Mouse (Mus musculus) neural tube, embryonic 15.5 days (tissue): ENCODE measurements around the gene Trmt2a. TPM values are rescaled to one million over a fixed set of nuclear protein-coding genes. Genes with fewer than 3 reads are reported as not detected.
"Not testable (repeated sequence)": the region's sequence is repeated elsewhere in the genome, so short reads cannot be mapped to it uniquely, and the experiment has no call there.

Experiments
- ATAC-seq: fragments of 200-750 bp; cut with Nextera tagmentation; 2 replicates; pipeline ENCODE4 v1.8.0; 2017; ENCODE audit warnings: mild to moderate bottlenecking, moderate TSS enrichment, moderate library complexity; ENCODE audit not compliant: low FRiP score
- H3K27ac ChIP-seq: fragments of 300-500 bp; sonication (generic); replicated peaks from 2 replicates; pipeline ENCODE4 v1.5.1; 2015; ENCODE audit warnings: mild to moderate bottlenecking, inconsistent platforms
- H3K27me3 ChIP-seq: fragments of 300-500 bp; sonication (generic); replicated peaks from 2 replicates; pipeline ENCODE4 v1.6.1; 2015; ENCODE audit warnings: inconsistent platforms
- H3K36me3 ChIP-seq: fragments of 300-500 bp; sonication (generic); 2 replicates; pipeline ENCODE4 v1.6.1; 2015; ENCODE audit warnings: inconsistent platforms
- H3K4me1 ChIP-seq: fragments of 300-500 bp; sonication (generic); 2 replicates; pipeline ENCODE4 v1.6.1; 2015; ENCODE audit warnings: inconsistent platforms
- H3K4me2 ChIP-seq: fragments of 300-500 bp; sonication (generic); 2 replicates; pipeline ENCODE4 v1.6.1; 2015; ENCODE audit warnings: inconsistent platforms, mild to moderate bottlenecking, moderate library complexity
- H3K4me3 ChIP-seq: fragments of 300-500 bp; sonication (generic); replicated peaks from 2 replicates; pipeline ENCODE4 v1.5.1; 2015; ENCODE audit warnings: mild to moderate bottlenecking, inconsistent platforms
- H3K9ac ChIP-seq: fragments of 300-500 bp; sonication (generic); replicated peaks from 2 replicates; pipeline ENCODE4 v1.6.1; 2015; ENCODE audit warnings: mild to moderate bottlenecking, inconsistent platforms
- H3K9me3 ChIP-seq: fragments of 300-500 bp; sonication (generic); replicated peaks from 2 replicates; pipeline ENCODE4 v1.6.1; 2016; ENCODE audit warnings: inconsistent platforms
- WGBS: fragments of 180-500 bp; shearing (Covaris S2); methylation state at CpG from one replicate; pipeline ENCODE4 v1.1.7; 2015; ENCODE audit warnings: mixed read lengths; 5-methylcytosine and 5-hydroxymethylcytosine counted together
- polyA plus RNA-seq: library from polyadenylated mRNA; unstranded; fragments of >200 nt; fragmentation: Nextera tagmentation; extraction: Ambion mirVana; gene quantifications from 2 replicates; pipeline ENCODE4 v1.2.1, GENCODE M21; 2015

The Trmt2a gene
- polyA plus RNA-seq, 1 experiment from 2014 or later = 97.1 TPM

DNA sequence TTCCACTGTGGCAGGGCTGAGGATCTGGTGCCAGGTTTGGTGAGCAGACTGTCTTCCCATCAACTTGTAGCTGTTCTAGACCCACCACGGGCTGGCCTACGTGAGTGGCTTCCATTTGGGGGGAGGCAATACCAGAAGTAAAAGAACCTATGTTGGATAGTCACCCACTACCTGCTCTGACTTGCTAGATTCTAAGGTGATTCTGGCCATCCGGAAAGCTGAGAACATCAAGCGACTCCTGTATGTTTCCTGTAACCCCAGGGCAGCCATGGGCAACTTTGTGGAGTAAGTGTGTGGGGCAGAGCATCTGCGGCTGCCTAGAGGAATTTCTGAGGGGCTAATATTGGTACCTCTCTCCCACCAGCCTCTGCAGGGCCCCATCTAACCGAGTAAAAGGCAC is 4.3 kb downstream of the Trmt2a start:
- no peak overlapping the region for H3K27ac ChIP-seq
- no peaks in the 10 kb centered on the region for H3K27me3 ChIP-seq
- no peak for ATAC-seq
- 87% methylated on average over 6 of the region's 6 CpGs for WGBS
- H3K9ac ChIP-seq = no peak overlapping the region
- H3K36me3 ChIP-seq = peaks cover 67% of the 10 kb centered on the region
- H3K4me3 ChIP-seq = no peak overlapping the region
- peaks cover 31% of the 10 kb centered on the region for H3K4me1 ChIP-seq
- no peaks in the 10 kb centered on the region for H3K9me3 ChIP-seq
- no peak overlapping the region for H3K4me2 ChIP-seq

GRCm38 (mm10) chr16:18253866-18254265 is 5.4 kb downstream of the Trmt2a start:
- no peaks in the 10 kb centered on the region for H3K9me3 ChIP-seq
- no peak overlapping the region for H3K27ac ChIP-seq
- H3K4me3 ChIP-seq = no peak overlapping the region
- no peak overlapping the region for H3K4me2 ChIP-seq
- H3K36me3 ChIP-seq = peaks cover 76% of the 10 kb centered on the region
- ATAC-seq = no peak
- no peaks in the 10 kb centered on the region for H3K27me3 ChIP-seq
- peaks cover 29% of the 10 kb centered on the region for H3K4me1 ChIP-seq
- no peak overlapping the region for H3K9ac ChIP-seq
- 94% methylated on average over 1 of the region's 1 CpGs for WGBS

GRCm38 (mm10) chr16:18258221-18258620 is 9.7 kb downstream of the Trmt2a start, which contains the start of gene Gm49776:
Gene Gm49776, minus strand, starts transcription at chr16:18258321.
- Histone ChIP-seq H3K4me2 (no peak within 1 kb of the TSS), H3K4me3 (no peak within 1 kb of the TSS), H3K27me3 (no peaks in the 10 kb centered on the region), H3K4me1 (no peaks in the 10 kb centered on the region), H3K36me3 (peaks cover 86% of the 10 kb centered on the region), H3K27ac (no peak within 1 kb of the TSS), H3K9me3 (no peaks in the 10 kb centered on the region), H3K9ac (no peak within 1 kb of the TSS)
- WGBS = 96% methylated on average over 2 of the region's 2 CpGs
- ATAC-seq = no peak

DNA sequence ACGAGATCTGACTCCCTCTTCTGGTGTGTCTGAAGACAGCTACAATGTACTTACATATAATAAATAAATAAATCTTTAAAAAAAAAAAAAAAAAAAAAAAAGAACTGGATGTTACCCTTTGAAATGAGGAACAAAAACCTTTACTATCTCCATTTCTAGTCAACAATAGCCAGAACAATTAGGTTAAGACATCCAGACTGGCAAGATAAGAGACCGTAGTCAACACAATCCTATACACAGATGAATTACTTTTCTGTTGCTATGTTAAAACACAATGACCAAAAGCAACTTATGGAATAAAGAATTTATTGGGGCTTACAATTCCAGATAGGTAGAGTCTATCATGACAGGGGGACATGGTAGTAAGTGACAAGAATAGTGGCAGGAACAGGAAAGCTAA is 16.5 kb downstream of the Trmt2a start:
- Histone ChIP-seq H3K4me2 (no peak overlapping the region), H3K9me3 (no peaks in the 10 kb centered on the region), H3K27ac (no peak overlapping the region), H3K9ac (no peak overlapping the region), H3K4me3 (no peak overlapping the region), H3K4me1 (no peaks in the 10 kb centered on the region), H3K27me3 (no peaks in the 10 kb centered on the region), H3K36me3 (peaks cover 70% of the 10 kb centered on the region)
- no peak for ATAC-seq
- 91% methylated on average over 2 of the region's 2 CpGs for WGBS

DNA sequence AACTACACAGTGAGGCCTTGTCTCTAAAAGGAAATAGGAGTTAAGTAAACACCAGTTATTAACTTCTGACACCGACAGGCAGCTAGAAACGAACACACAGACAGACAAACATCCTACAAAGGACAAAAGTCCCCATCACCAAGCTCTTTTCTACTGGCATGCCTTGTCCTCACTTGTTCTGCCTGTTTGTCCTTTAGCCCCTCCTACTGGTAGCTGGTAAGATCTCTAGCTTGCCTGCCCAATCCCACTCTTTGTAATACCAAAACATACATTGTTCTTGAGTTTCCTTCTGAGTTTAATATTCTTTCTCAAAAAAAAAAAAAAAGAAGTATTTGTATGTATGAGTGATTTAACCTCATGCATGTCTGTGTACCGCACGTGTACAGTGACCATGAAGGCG is 19.7 kb downstream of the Trmt2a start:
- Histone ChIP-seq H3K4me2 (no peak overlapping the region), H3K4me1 (no peaks in the 10 kb centered on the region), H3K27ac (no peak overlapping the region), H3K27me3 (no peaks in the 10 kb centered on the region), H3K9ac (no peak overlapping the region), H3K36me3 (peaks cover 75% of the 10 kb centered on the region), H3K4me3 (no peak overlapping the region), H3K9me3 (no peaks in the 10 kb centered on the region)
- ATAC-seq = no peak
- 92% methylated on average over 5 of the region's 5 CpGs for WGBS

GRCm38 (mm10) chr16:18275166-18275565 is 26.7 kb downstream of the Trmt2a start:
- Histone ChIP-seq H3K27me3 (no peaks in the 10 kb centered on the region), H3K4me2 (no peak overlapping the region), H3K36me3 (peaks cover 87% of the 10 kb centered on the region), H3K9ac (no peak overlapping the region), H3K27ac (no peak overlapping the region), H3K9me3 (no peaks in the 10 kb centered on the region), H3K4me1 (no peaks in the 10 kb centered on the region), H3K4me3 (no peak overlapping the region)
- 83% methylated on average over 2 of the region's 2 CpGs for WGBS
- ATAC-seq = no peak

GRCm38 (mm10) chr16:18288166-18288565 is 39.7 kb downstream of the Trmt2a start:
- no peak for ATAC-seq
- H3K9ac ChIP-seq = peak overlapping the region; percentile 97
- no peaks in the 10 kb centered on the region for H3K9me3 ChIP-seq
- H3K4me3 ChIP-seq = peak overlapping the region; percentile 99
- 0% methylated on average over 4 of the region's 4 CpGs for WGBS
- peak overlapping the region; percentile 88 for H3K27ac ChIP-seq
- no peaks in the 10 kb centered on the region for H3K27me3 ChIP-seq
- H3K36me3 ChIP-seq = peaks cover 19% of the 10 kb centered on the region
- H3K4me1 ChIP-seq = peaks cover 33% of the 10 kb centered on the region
- H3K4me2 ChIP-seq = peak overlapping the region; percentile 92

- Histone ChIP-seq H3K9me3 (no peaks in the 10 kb centered on the region), H3K27me3 (no peaks in the 10 kb centered on the region), H3K4me1 (peaks cover 33% of the 10 kb centered on the region), H3K27ac (peak overlapping the region; percentile 88), H3K4me3 (peak overlapping the region; percentile 99), H3K9ac (peak overlapping the region; percentile 97), H3K4me2 (peak overlapping the region; percentile 92), H3K36me3 (peaks cover 14% of the 10 kb centered on the region)
- under 1% methylated on average over 22 of the region's 31 CpGs for WGBS
- peak; percentile 84 for ATAC-seq
Observed at GRCm38 (mm10) chr16:18288581-18289061, 40.1 kb downstream of the Trmt2a start.

- H3K27ac ChIP-seq = peak within 1 kb of the TSS; percentile 88
- peak within 1 kb of the TSS; percentile 97 for H3K9ac ChIP-seq
- peak within 1 kb of the TSS; percentile 99 for H3K4me3 ChIP-seq
- peak; percentile 99 for ATAC-seq
- H3K4me2 ChIP-seq = peak within 1 kb of the TSS; percentile 92
- no peaks in the 10 kb centered on the region for H3K9me3 ChIP-seq
- no peaks in the 10 kb centered on the region for H3K27me3 ChIP-seq
- H3K4me1 ChIP-seq = peaks cover 33% of the 10 kb centered on the region
- peaks cover 9% of the 10 kb centered on the region for H3K36me3 ChIP-seq
- WGBS = under 1% methylated on average over 63 of the region's 71 CpGs
Observed at GRCm38 (mm10) chr16:18289067-18289588, 40.6 kb downstream of the Trmt2a start, which contains the start of gene Dgcr8. Gene Dgcr8, minus strand, starts transcription at chr16:18289246.

GRCm38 (mm10) chr16:18289614-18290013 is 41.1 kb downstream of the Trmt2a start:
- H3K4me3 ChIP-seq = peak overlapping the region; percentile 99
- not testable (repeated sequence) for H3K27me3 ChIP-seq, ATAC-seq, H3K36me3 ChIP-seq, H3K9me3 ChIP-seq
- H3K4me1 ChIP-seq = peaks cover 33% of the 10 kb centered on the region
- H3K4me2 ChIP-seq = peak overlapping the region; percentile 92
- 5% methylated on average over 10 of the region's 10 CpGs for WGBS
- peak overlapping the region; percentile 58; the same call in 1 of the 2 replicates for H3K27ac ChIP-seq
- H3K9ac ChIP-seq = 0 out of 2 replicates have a peak overlapping the region, but pooled peaks have one; percentile 23
